Mouse (Mus musculus) liver, embryonic 14.5 days (tissue): Measurements from ENCODE around the gene Cd47. TPM values are rescaled to one million over a fixed set of nuclear protein-coding genes. Genes with fewer than 3 reads are reported as not detected.

ENCODE experiments used
- ATAC-seq: fragments of 200-750 bp; cut with Nextera tagmentation; 2 replicates; pipeline ENCODE4 v1.8.0; 2017; ENCODE audit warnings: moderate number of reproducible peaks, mild to moderate bottlenecking, moderate library complexity; ENCODE audit not compliant: insufficient read depth
- DNase-seq, 3 experiments: peaks; one replicate each; pipeline ENCODE4 v3.0.0-alpha.2; 2012 to 2013; ENCODE audit warnings: low read depth in 3 of 3, low spot score in 3 of 3
- H3K27ac ChIP-seq: fragments of 300-500 bp; sonication (generic); 2 replicates; pipeline ENCODE4 v1.5.1; 2014; ENCODE audit warnings: moderate library complexity, mild to moderate bottlenecking, control low read depth, inconsistent platforms
- H3K27me3 ChIP-seq: fragments of 300-500 bp; sonication (generic); 2 replicates; pipeline ENCODE4 v1.6.1; 2014; ENCODE audit warnings: mild to moderate bottlenecking, low read length, moderate library complexity; ENCODE audit not compliant: control insufficient read depth, insufficient read depth
- H3K36me3 ChIP-seq: fragments of 300-500 bp; sonication (generic); replicated peaks from 2 replicates; pipeline ENCODE4 v1.6.1; 2014; ENCODE audit warnings: low read depth; ENCODE audit not compliant: control insufficient read depth, insufficient read depth
- H3K4me1 ChIP-seq, 2 experiments: fragments of 200-500 bp in 1 of 2; fragments of 300-500 bp in 1 of 2; sonication (generic) in 1 of 2; replicated peaks; 2 replicates each; pipeline ENCODE4 v1.6.1; 2012 to 2014; ENCODE audit warnings: antibody characterized with exemption in 1 of 2, inconsistent platforms in 1 of 2, low read length in 1 of 2; ENCODE audit not compliant: control insufficient read depth in 2 of 2, insufficient read depth in 2 of 2
- H3K4me2 ChIP-seq: fragments of 300-500 bp; sonication (generic); 2 replicates; pipeline ENCODE4 v1.6.1; 2014; ENCODE audit warnings: low read depth, mild to moderate bottlenecking, control low read depth, moderate library complexity
- H3K4me3 ChIP-seq, 2 experiments: fragments of 200-500 bp in 1 of 2; fragments of 300-500 bp in 1 of 2; sonication (generic) in 1 of 2; 2 replicates each; pipeline ENCODE4 v1.5.1; 2012 to 2014; ENCODE audit warnings: low read depth in 2 of 2, low read length in 2 of 2, mild to moderate bottlenecking in 2 of 2, control low read depth in 1 of 2, inconsistent platforms in 1 of 2, moderate library complexity in 1 of 2; ENCODE audit not compliant: insufficient read depth in 1 of 2
- H3K9ac ChIP-seq: fragments of 300-500 bp; sonication (generic); replicated peaks from 2 replicates; pipeline ENCODE4 v1.6.1; 2014; ENCODE audit warnings: mild to moderate bottlenecking, control low read depth, moderate library complexity
- H3K9me3 ChIP-seq: fragments of 300-500 bp; sonication (generic); 2 replicates; pipeline ENCODE4 v1.6.1; 2016; ENCODE audit warnings: low read length, mixed read lengths; ENCODE audit not compliant: control insufficient read depth
- CTCF ChIP-seq: IDR thresholded peaks from 2 replicates; pipeline ENCODE4 v1.5.1; 2016; ENCODE audit warnings: antibody characterized with exemption, low read depth, control low read depth
- EP300 ChIP-seq: IDR thresholded peaks from 2 replicates; pipeline ENCODE4 v1.6.1; 2016; ENCODE audit warnings: antibody characterized with exemption, low read depth
- WGBS: fragments of 180-500 bp; shearing (Covaris S2); extraction: QIAGEN DNeasy Blood & Tissue Kit; methylation state at CpG from one replicate; pipeline ENCODE4 v1.1.7; 2014; ENCODE audit not compliant: insufficient replicate concordance; 5-methylcytosine and 5-hydroxymethylcytosine counted together
- polyA plus RNA-seq, 2 experiments: library from polyadenylated mRNA; depleted of rRNA in 1 of 2; stranded (reverse) in 1 of 2; unstranded in 1 of 2; fragments of >200 nt; fragmentation: Nextera tagmentation in 1 of 2; extraction: Ambion mirVana in 1 of 2; gene quantifications; 2 replicates each; pipeline versions ENCODE4 v1.2.1 to v1.2.3; 2012 to 2014

The Cd47 gene
- polyA plus RNA-seq, 2 experiments = 82.5 to 331 TPM

DNA sequence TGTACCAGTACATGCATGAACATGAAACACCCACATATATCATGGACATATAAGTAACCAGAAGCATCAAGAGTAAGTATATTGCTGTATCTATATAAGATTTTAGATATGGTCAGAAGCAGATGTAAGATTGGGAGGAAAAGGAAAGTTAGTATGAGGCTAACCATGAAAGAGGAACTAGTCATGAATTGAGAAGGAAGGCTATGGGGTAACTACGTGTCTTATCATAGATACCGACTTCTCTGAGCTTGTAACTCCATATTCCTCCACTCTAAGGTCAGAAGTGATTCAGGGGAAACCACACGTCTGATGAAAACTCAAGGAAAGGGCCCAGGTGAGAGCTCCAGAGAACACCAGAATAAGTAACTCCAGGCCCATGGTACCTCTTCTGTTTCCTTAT lies 52.6 kb downstream of the Cd47 start:
- no peak for ATAC-seq
- Histone ChIP-seq H3K4me2 (peak overlapping the region; percentile 88), H3K27me3 (no peaks in the 10 kb centered on the region), H3K4me3 (peak overlapping the region in 1 of 2 experiments; percentile 90; a peak in 2 of 4 replicates), H3K9me3 (no peaks in the 10 kb centered on the region), H3K4me1 (peaks cover 28 to 31% of the 10 kb centered on the region in 2 experiments), H3K9ac (peak overlapping the region; percentile 99), H3K27ac (peak overlapping the region; percentile 98), H3K36me3 (no peaks in the 10 kb centered on the region)
- no peak for DNase-seq
- 8% methylated on average over 3 of the region's 3 CpGs for WGBS
- no peak for TF ChIP-seq CTCF

DNA sequence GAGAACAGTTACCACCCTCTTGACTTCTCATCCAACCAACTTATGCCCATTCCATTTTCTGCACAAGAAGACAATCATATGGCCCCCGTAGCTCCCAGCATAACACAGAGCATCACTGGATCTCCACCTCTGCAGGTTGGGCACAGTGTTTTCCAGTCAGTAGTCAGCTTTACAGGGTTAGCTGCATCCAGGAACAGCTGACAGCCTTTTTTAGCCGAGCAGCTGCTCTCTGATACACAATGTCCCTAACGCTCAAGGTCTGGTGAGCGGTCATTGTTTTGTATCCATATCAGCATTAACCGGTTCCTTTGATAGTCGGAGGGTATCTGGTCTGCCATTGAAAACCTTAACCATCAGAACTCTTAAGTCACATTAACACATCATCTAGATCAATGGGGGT lies 53.3 kb downstream of the Cd47 start:
- WGBS = 65% methylated on average over 6 of the region's 6 CpGs

GRCm38 (mm10) chr16:49854194-49854593 lies 53.9 kb downstream of the Cd47 start:
- ATAC-seq = no peak
- 28% methylated on average over 6 of the region's 6 CpGs for WGBS

More for the DNA sequence above, 53.3 kb downstream of the Cd47 start:
- TF ChIP-seq CTCF (no peak), EP300 (no peak)
- Histone ChIP-seq H3K9ac (peak overlapping the region; percentile 99), H3K36me3 (peaks cover 7% of the 10 kb centered on the region), H3K4me3 (peak overlapping the region; percentile 61 to 90; a peak in 3 of 4 replicates), H3K4me1 (peaks cover 24 to 28% of the 10 kb centered on the region in 2 experiments), H3K27me3 (no peaks in the 10 kb centered on the region), H3K27ac (peak overlapping the region; percentile 98), H3K4me2 (peak overlapping the region; percentile 88), H3K9me3 (no peaks in the 10 kb centered on the region)
- ATAC-seq (no peak), DNase-seq (no peak)

DNA sequence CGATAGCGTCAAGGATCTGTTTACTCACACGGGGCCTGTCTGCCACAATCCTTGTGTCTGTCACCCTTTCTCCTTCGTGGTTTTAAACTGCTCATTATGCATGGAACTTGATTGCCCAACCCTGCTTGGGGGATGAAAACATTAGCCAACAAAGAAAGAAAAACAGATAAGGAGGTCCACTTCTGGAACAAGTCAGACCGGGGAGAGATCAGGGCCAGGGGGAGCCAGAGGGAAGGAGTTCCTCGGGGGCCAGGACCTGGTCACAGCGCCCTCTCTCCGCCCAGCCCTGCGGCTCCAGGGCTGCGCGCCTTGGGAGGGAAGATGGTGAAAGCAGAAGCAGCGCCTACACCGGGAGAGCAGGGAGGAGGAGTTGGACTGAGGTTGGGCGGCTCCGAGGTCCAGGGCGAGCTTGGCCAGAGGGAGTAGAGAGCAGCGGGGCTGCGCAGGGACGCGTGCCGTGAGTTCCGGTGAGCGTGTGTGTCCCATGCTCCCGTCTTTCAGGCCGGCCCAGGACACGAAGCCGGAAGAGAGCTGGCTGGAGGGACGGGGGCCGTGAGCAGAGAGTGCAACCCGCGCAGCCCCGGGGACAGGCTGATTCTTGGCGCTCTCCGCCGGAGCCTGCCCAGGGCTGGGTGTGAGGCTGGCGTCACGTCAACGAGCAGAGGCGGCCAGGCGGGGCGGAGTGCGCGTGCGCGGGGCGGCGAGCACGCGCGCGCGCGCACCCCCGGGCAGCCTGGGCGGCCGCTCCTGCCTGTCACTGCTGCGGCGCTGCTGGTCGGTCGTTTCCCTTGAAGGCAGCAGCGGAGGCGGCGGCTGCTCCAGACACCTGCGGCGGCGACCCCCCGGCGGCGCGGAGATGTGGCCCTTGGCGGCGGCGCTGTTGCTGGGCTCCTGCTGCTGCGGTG lies 54.9 kb downstream of the Cd47 start:
- Histone ChIP-seq H3K27me3 (no peaks in the 10 kb centered on the region), H3K4me2 (peak overlapping the region; percentile 88), H3K4me1 (peaks cover 35 to 40% of the 10 kb centered on the region in 2 experiments), H3K9me3 (no peaks in the 10 kb centered on the region), H3K9ac (peak overlapping the region; percentile 99), H3K36me3 (peaks cover 22% of the 10 kb centered on the region), H3K4me3 (peak overlapping the region; percentile 61 to 90), H3K27ac (peak overlapping the region; percentile 98)
- ATAC-seq = peak; percentile 88
- DNase-seq = peak; percentile 78 to 83 (median 81)
- WGBS = under 1% methylated on average over 67 of the region's 74 CpGs
- TF ChIP-seq EP300 (peak; percentile 44), CTCF (peak; percentile 81)

More at GRCm38 (mm10) chr16:49854194-49854593, 53.9 kb downstream of the Cd47 start:
- H3K9me3 ChIP-seq = no peaks in the 10 kb centered on the region
- peak overlapping the region; percentile 88 for H3K4me2 ChIP-seq
- H3K27me3 ChIP-seq = no peaks in the 10 kb centered on the region
- H3K4me3 ChIP-seq = peak overlapping the region; percentile 61 to 90
- peaks cover 12% of the 10 kb centered on the region for H3K36me3 ChIP-seq
- H3K4me1 ChIP-seq = peaks cover 27 to 30% of the 10 kb centered on the region in 2 experiments
- H3K9ac ChIP-seq = peak overlapping the region; percentile 99
- TF ChIP-seq EP300 (no peak), CTCF (no peak)
- H3K27ac ChIP-seq = peak overlapping the region; percentile 98
- no peak for DNase-seq

- Histone ChIP-seq H3K36me3 (peaks cover 30% of the 10 kb centered on the region), H3K4me1 (peaks cover 38 to 44% of the 10 kb centered on the region in 2 experiments), H3K9me3 (no peaks in the 10 kb centered on the region), H3K4me2 (peak overlapping the region; percentile 88), H3K9ac (peak overlapping the region; percentile 99), H3K27ac (peak overlapping the region; percentile 98), H3K4me3 (peak overlapping the region; percentile 61 to 90), H3K27me3 (no peaks in the 10 kb centered on the region)
- DNase-seq = no peak
- WGBS = under 1% methylated on average over 34 of the region's 39 CpGs
- ATAC-seq = peak; percentile 65
- TF ChIP-seq EP300 (no peak; the same call in 1 of the 2 replicates), CTCF (no peak)
These were observed 55.6 kb downstream of the Cd47 start for GRCm38 (mm10) chr16:49855836-49856503.
